Mouse (Mus musculus): Measurements from ENCODE around the gene Specc1. TPM values are rescaled to one million over a fixed set of nuclear protein-coding genes. Genes with fewer than 3 reads are reported as not detected.

Gene Specc1
- 7.1 and 9.1 TPM in 2 replicates for polyA plus RNA-seq (2015; fragmentation: Nextera tagmentation; extraction: Ambion mirVana)

- Histone ChIP-seq H3K4me2 (replicated peaks; ENCODE audit: low read depth, low read length) (peak within 1 kb of the TSS; percentile 100), H3K27me3 (ENCODE audit: insufficient read depth, low read length) (peaks cover 24% of the 10 kb centered on the region), H3K36me3 (ENCODE audit: insufficient read depth, low read length) (no peaks in the 10 kb centered on the region), H3K9me3 (ENCODE audit: low read length) (no peaks in the 10 kb centered on the region), H3K4me3 (ENCODE audit: low read length) (peak within 1 kb of the TSS; percentile 65), H3K9ac (replicated peaks; ENCODE audit: low read length) (peak within 1 kb of the TSS; percentile 56), H3K27ac (ENCODE audit: low read length) (no peak within 1 kb of the TSS), H3K4me1 (ENCODE audit: insufficient read depth, low read length) (peaks cover 5% of the 10 kb centered on the region; the same call in 1 of the 2 replicates)
- WGBS: under 1% methylated on average over 58 of the region's 58 CpGs
- ATAC-seq (ENCODE audit: low FRiP score, low TSS enrichment): peak; percentile 93
These were observed at the start of gene Specc1 for GRCm38 (mm10) chr11:61956572-61957295. TSS of gene Specc1 (plus strand) at chr11:61956763.

GRCm38 (mm10) chr11:61908315-61908714, 48.2 kb upstream of the Specc1 start:
- Histone ChIP-seq H3K27ac (ENCODE audit: low read length) (no peak overlapping the region), H3K4me1 (ENCODE audit: insufficient read depth, low read length) (no peaks in the 10 kb centered on the region), H3K4me3 (ENCODE audit: low read length) (no peak overlapping the region), H3K36me3 (ENCODE audit: insufficient read depth, low read length) (peaks cover 29% of the 10 kb centered on the region), H3K9ac (replicated peaks; ENCODE audit: low read length) (no peak overlapping the region), H3K27me3 (ENCODE audit: insufficient read depth, low read length) (no peaks in the 10 kb centered on the region), H3K9me3 (ENCODE audit: low read length) (no peaks in the 10 kb centered on the region), H3K4me2 (replicated peaks; ENCODE audit: low read depth, low read length) (no peak overlapping the region)
- no peak for ATAC-seq (ENCODE audit: low FRiP score, low TSS enrichment)

- H3K27me3 ChIP-seq (ENCODE audit: insufficient read depth, low read length): no peaks in the 10 kb centered on the region
- no peak overlapping the region for H3K27ac ChIP-seq (ENCODE audit: low read length)
- H3K4me3 ChIP-seq (ENCODE audit: low read length): no peak overlapping the region
- H3K9ac ChIP-seq (replicated peaks; ENCODE audit: low read length): no peak overlapping the region
- 99% methylated on average over 3 of the region's 3 CpGs for WGBS
- H3K9me3 ChIP-seq (ENCODE audit: low read length): no peaks in the 10 kb centered on the region
- no peak overlapping the region for H3K4me2 ChIP-seq (replicated peaks; ENCODE audit: low read depth, low read length)
- H3K4me1 ChIP-seq (ENCODE audit: insufficient read depth, low read length): no peaks in the 10 kb centered on the region
- no peak for ATAC-seq (ENCODE audit: low FRiP score, low TSS enrichment)
- H3K36me3 ChIP-seq (ENCODE audit: insufficient read depth, low read length): peaks cover 28% of the 10 kb centered on the region
These were observed 36.9 kb upstream of the Specc1 start for GRCm38 (mm10) chr11:61919702-61920101.

- H3K36me3 ChIP-seq (ENCODE audit: insufficient read depth, low read length): peaks cover 11% of the 10 kb centered on the region; the same call in 1 of the 2 replicates
- no peak overlapping the region for H3K9ac ChIP-seq (replicated peaks; ENCODE audit: low read length)
- peaks cover 4% of the 10 kb centered on the region; the same call in 1 of the 2 replicates for H3K4me1 ChIP-seq (ENCODE audit: insufficient read depth, low read length)
- H3K4me2 ChIP-seq (replicated peaks; ENCODE audit: low read depth, low read length): no peak overlapping the region
- no peak overlapping the region for H3K27ac ChIP-seq (ENCODE audit: low read length)
- ATAC-seq (ENCODE audit: low FRiP score, low TSS enrichment): no peak
- WGBS: 82% methylated on average over 1 of the region's 1 CpGs
- H3K9me3 ChIP-seq (ENCODE audit: low read length): no peaks in the 10 kb centered on the region
- H3K4me3 ChIP-seq (ENCODE audit: low read length): no peak overlapping the region
- H3K27me3 ChIP-seq (ENCODE audit: insufficient read depth, low read length): no peaks in the 10 kb centered on the region
These were observed 33.3 kb upstream of the Specc1 start for GRCm38 (mm10) chr11:61923309-61923708.

- peaks cover 20% of the 10 kb centered on the region for H3K4me1 ChIP-seq (ENCODE audit: insufficient read depth, low read length)
- no peaks in the 10 kb centered on the region for H3K9me3 ChIP-seq (ENCODE audit: low read length)
- H3K9ac ChIP-seq (replicated peaks; ENCODE audit: low read length): peak overlapping the region; percentile 97
- WGBS: 1% methylated on average over 46 of the region's 47 CpGs
- ATAC-seq (ENCODE audit: low FRiP score, low TSS enrichment): peak; percentile 79
- no peaks in the 10 kb centered on the region for H3K27me3 ChIP-seq (ENCODE audit: insufficient read depth, low read length)
- peak overlapping the region; percentile 93 for H3K27ac ChIP-seq (ENCODE audit: low read length)
- H3K4me3 ChIP-seq (ENCODE audit: low read length): peak overlapping the region; percentile 95
- no peaks in the 10 kb centered on the region for H3K36me3 ChIP-seq (ENCODE audit: insufficient read depth, low read length)
- H3K4me2 ChIP-seq (replicated peaks; ENCODE audit: low read depth, low read length): peak overlapping the region; percentile 69
These were observed 27.1 kb upstream of the Specc1 start for GRCm38 (mm10) chr11:61929323-61930097.

- peak within 1 kb of the TSS; percentile 97 for H3K9ac ChIP-seq (replicated peaks; ENCODE audit: low read length)
- H3K9me3 ChIP-seq (ENCODE audit: low read length): no peaks in the 10 kb centered on the region
- H3K4me3 ChIP-seq (ENCODE audit: low read length): peak within 1 kb of the TSS; percentile 95
- H3K4me2 ChIP-seq (replicated peaks; ENCODE audit: low read depth, low read length): peak within 1 kb of the TSS; percentile 69
- H3K27ac ChIP-seq (ENCODE audit: low read length): peak within 1 kb of the TSS; percentile 93
- no peaks in the 10 kb centered on the region for H3K36me3 ChIP-seq (ENCODE audit: insufficient read depth, low read length)
- H3K4me1 ChIP-seq (ENCODE audit: insufficient read depth, low read length): peaks cover 20% of the 10 kb centered on the region
- peak; percentile 95 for ATAC-seq (ENCODE audit: low FRiP score, low TSS enrichment)
- H3K27me3 ChIP-seq (ENCODE audit: insufficient read depth, low read length): no peaks in the 10 kb centered on the region
- under 1% methylated on average over 42 of the region's 43 CpGs for WGBS
These were observed 26.5 kb upstream of the Specc1 start, which contains the start of gene Akap10 for GRCm38 (mm10) chr11:61930098-61930517. TSS of gene Akap10 (minus strand) at chr11:61930252.

- peak overlapping the region; percentile 93 for H3K27ac ChIP-seq (ENCODE audit: low read length)
- peak overlapping the region; percentile 97 for H3K9ac ChIP-seq (replicated peaks; ENCODE audit: low read length)
- H3K36me3 ChIP-seq (ENCODE audit: insufficient read depth, low read length): no peaks in the 10 kb centered on the region
- peak overlapping the region; percentile 69 for H3K4me2 ChIP-seq (replicated peaks; ENCODE audit: low read depth, low read length)
- no peaks in the 10 kb centered on the region for H3K9me3 ChIP-seq (ENCODE audit: low read length)
- H3K4me1 ChIP-seq (ENCODE audit: insufficient read depth, low read length): peaks cover 20% of the 10 kb centered on the region
- peak overlapping the region; percentile 95 for H3K4me3 ChIP-seq (ENCODE audit: low read length)
- whole genome bisulfite sequencing: 17% methylated on average over 11 of the region's 11 CpGs
- ATAC-seq (ENCODE audit: low FRiP score, low TSS enrichment): peak; percentile 18; the same call in 1 of the 2 replicates
- H3K27me3 ChIP-seq (ENCODE audit: insufficient read depth, low read length): no peaks in the 10 kb centered on the region
These were observed 25.6 kb upstream of the Specc1 start for GRCm38 (mm10) chr11:61930640-61931586.

- ATAC-seq (ENCODE audit: low FRiP score, low TSS enrichment): no peak
- H3K27ac ChIP-seq (ENCODE audit: low read length): no peak overlapping the region
- 86% methylated on average over 1 of the region's 1 CpGs for WGBS
- no peaks in the 10 kb centered on the region for H3K36me3 ChIP-seq (ENCODE audit: insufficient read depth, low read length)
- no peak overlapping the region for H3K9ac ChIP-seq (replicated peaks; ENCODE audit: low read length)
- H3K4me3 ChIP-seq (ENCODE audit: low read length): no peak overlapping the region
- no peak overlapping the region for H3K4me2 ChIP-seq (replicated peaks; ENCODE audit: low read depth, low read length)
- H3K27me3 ChIP-seq (ENCODE audit: insufficient read depth, low read length): no peaks in the 10 kb centered on the region
- H3K4me1 ChIP-seq (ENCODE audit: insufficient read depth, low read length): no peaks in the 10 kb centered on the region
- no peaks in the 10 kb centered on the region for H3K9me3 ChIP-seq (ENCODE audit: low read length)
These were observed 18.8 kb upstream of the Specc1 start for GRCm38 (mm10) chr11:61937761-61938160.

- Histone ChIP-seq H3K27me3 (ENCODE audit: insufficient read depth, low read length) (no peaks in the 10 kb centered on the region), H3K9ac (replicated peaks; ENCODE audit: low read length) (no peak overlapping the region), H3K4me1 (ENCODE audit: insufficient read depth, low read length) (no peaks in the 10 kb centered on the region), H3K4me3 (ENCODE audit: low read length) (no peak overlapping the region), H3K9me3 (ENCODE audit: low read length) (no peaks in the 10 kb centered on the region), H3K4me2 (replicated peaks; ENCODE audit: low read depth, low read length) (no peak overlapping the region), H3K27ac (ENCODE audit: low read length) (no peak overlapping the region), H3K36me3 (ENCODE audit: insufficient read depth, low read length) (no peaks in the 10 kb centered on the region)
- WGBS: 88% methylated on average over 2 of the region's 2 CpGs
- no peak for ATAC-seq (ENCODE audit: low FRiP score, low TSS enrichment)
These were observed 13.7 kb upstream of the Specc1 start for GRCm38 (mm10) chr11:61942903-61943302.

Data from kidney, embryonic 16.5 days (tissue).